Mouse (Mus musculus): ENCODE results near the gene Gm8122. TPM values are rescaled to one million over a fixed set of nuclear protein-coding genes. Genes with fewer than 3 reads are reported as not detected.

The Gm8122 gene
- polyA plus RNA-seq (2015; fragmentation: Nextera tagmentation; extraction: Ambion mirVana), result not detected in 2 replicates

GRCm38 (mm10) chr14:43235204-43235603 is at the start of gene Gm8122:
Gm8122 (minus strand) TSS chr14:43235304.

GRCm38 (mm10) chr14:43274986-43275511 is 39.9 kb upstream of the Gm8122 start, which contains the start of gene Gm9732:
Gm9732 (plus strand) TSS chr14:43275036.

GRCm38 (mm10) chr14:43258349-43258748 is 23.2 kb upstream of the Gm8122 start, which contains the start of gene Gm8126:
Gm8126 (plus strand) TSS chr14:43258649.

Other genes starting within 250 kb of the Gm8122 start
- gene Gm8082, start 241.7 kb downstream of the Gm8122 start, polyA plus RNA-seq (2015; fragmentation: Nextera tagmentation; extraction: Ambion mirVana), result not detected in 2 replicates
- not detected in 2 replicates for gene Gm10376, start 219.7 kb downstream of the Gm8122 start, polyA plus RNA-seq (2015; fragmentation: Nextera tagmentation; extraction: Ambion mirVana)
- not detected in 2 replicates for gene Gm8094, start 158.7 kb downstream of the Gm8122 start, polyA plus RNA-seq (2015; fragmentation: Nextera tagmentation; extraction: Ambion mirVana)
- gene Gm8104, start 134.7 kb downstream of the Gm8122 start, polyA plus RNA-seq (2015; fragmentation: Nextera tagmentation; extraction: Ambion mirVana), result not detected in 2 replicates
- not detected in 2 replicates for gene Gm7233, start 55.4 kb downstream of the Gm8122 start, polyA plus RNA-seq (2015; fragmentation: Nextera tagmentation; extraction: Ambion mirVana)
- not detected in 2 replicates for gene Gm8126, start 23.3 kb upstream of the Gm8122 start, polyA plus RNA-seq (2015; fragmentation: Nextera tagmentation; extraction: Ambion mirVana)
- not detected in 2 replicates for gene Gm9732, start 39.7 kb upstream of the Gm8122 start, polyA plus RNA-seq (2015; fragmentation: Nextera tagmentation; extraction: Ambion mirVana)
- gene Gm8127, start 58.5 kb upstream of the Gm8122 start, polyA plus RNA-seq (2015; fragmentation: Nextera tagmentation; extraction: Ambion mirVana), result not detected in 2 replicates
- gene 1700001F09Rik, start 112.5 kb upstream of the Gm8122 start, polyA plus RNA-seq (2015; fragmentation: Nextera tagmentation; extraction: Ambion mirVana), result not detected in 2 replicates
- not detected in 2 replicates for gene Gm8138, start 181.0 kb upstream of the Gm8122 start, polyA plus RNA-seq (2015; fragmentation: Nextera tagmentation; extraction: Ambion mirVana)